Mouse (Mus musculus): ENCODE measurements around the gene Pde4d.

Gene Pde4d

GRCm38 (mm10) chr13:109331563-109331962 is 881.8 kb downstream of the Pde4d start:
- DNase-seq: no peak

GRCm38 (mm10) chr13:109341902-109342301 is 892.2 kb downstream of the Pde4d start:
- no peak for DNase-seq

GRCm38 (mm10) chr13:109342469-109342868 is 892.7 kb downstream of the Pde4d start:
- no peak for DNase-seq

GRCm38 (mm10) chr13:109343596-109343995 is 893.8 kb downstream of the Pde4d start:
- peak; percentile 77 to 82 for DNase-seq

GRCm38 (mm10) chr13:109347770-109348169 is 898.0 kb downstream of the Pde4d start:
- DNase-seq: no peak

- no peak for DNase-seq
Measured at GRCm38 (mm10) chr13:109348316-109348715, 898.6 kb downstream of the Pde4d start.

GRCm38 (mm10) chr13:109350100-109350499 is 900.4 kb downstream of the Pde4d start:
- DNase-seq: no peak

GRCm38 (mm10) chr13:109354017-109354416 is 904.3 kb downstream of the Pde4d start:
- no peak for DNase-seq

- DNase-seq: no peak
Measured at GRCm38 (mm10) chr13:109356252-109356651, 906.5 kb downstream of the Pde4d start.

- no peak for DNase-seq
Measured at GRCm38 (mm10) chr13:109359994-109360393, 910.2 kb downstream of the Pde4d start.

- DNase-seq: no peak
Measured at GRCm38 (mm10) chr13:109362340-109362739, 912.6 kb downstream of the Pde4d start.

GRCm38 (mm10) chr13:109374465-109374864 is 924.7 kb downstream of the Pde4d start:
- DNase-seq: no peak

GRCm38 (mm10) chr13:109376681-109377080 is 926.9 kb downstream of the Pde4d start:
- no peak for DNase-seq

- no peak for DNase-seq
Measured at GRCm38 (mm10) chr13:109380149-109380548, 930.4 kb downstream of the Pde4d start.

GRCm38 (mm10) chr13:109388626-109389220 is 939.0 kb downstream of the Pde4d start:
- no peak for DNase-seq

- no peak for DNase-seq
Measured at GRCm38 (mm10) chr13:109402396-109402795, 952.6 kb downstream of the Pde4d start.

- no peak for DNase-seq
Measured at GRCm38 (mm10) chr13:109402936-109403335, 953.2 kb downstream of the Pde4d start.

- DNase-seq: no peak
Measured at GRCm38 (mm10) chr13:109406341-109406740, 956.6 kb downstream of the Pde4d start.

- no peak for DNase-seq
Measured at GRCm38 (mm10) chr13:109407371-109407770, 957.6 kb downstream of the Pde4d start.

GRCm38 (mm10) chr13:109420426-109420825 is 970.7 kb downstream of the Pde4d start:
- DNase-seq: no peak

GRCm38 (mm10) chr13:109424906-109425305 is 975.2 kb downstream of the Pde4d start:
- DNase-seq: no peak

GRCm38 (mm10) chr13:109425548-109425947 is 975.8 kb downstream of the Pde4d start:
- no peak for DNase-seq

- DNase-seq: no peak
Measured at GRCm38 (mm10) chr13:109426058-109426457, 976.3 kb downstream of the Pde4d start.

- no peak for DNase-seq
Measured at GRCm38 (mm10) chr13:109427541-109427940, 977.8 kb downstream of the Pde4d start.

GRCm38 (mm10) chr13:109429544-109429943 is 979.8 kb downstream of the Pde4d start:
- DNase-seq: no peak

All from B cell, adult 2 months (primary cell).